Mouse (Mus musculus): ENCODE data around the gene Ncapd2. TPM values are rescaled to one million over a fixed set of nuclear protein-coding genes. Genes with fewer than 3 reads are reported as not detected.

Gene Ncapd2
- total and polyA plus RNA-seq, 3 experiments: 79.6 to 301 (median 147) TPM

- DNase-seq (ENCODE audit: extremely low read depth): no peak
- in situ Hi-C loops (cut with MboI; ENCODE audit: low pct_ligation_motif_present, low pct_unique_long_range_greater_than_20kb, low sequenced_read_pairs): no loop called here
- H3K9me3 ChIP-seq (replicated peaks; ENCODE audit: low read length): no peaks in the 10 kb centered on the region
- no peak overlapping the region for H3K4me3 ChIP-seq (replicated peaks in 1 of 3; ENCODE audit: low read depth in 2 of 3, low read length in 2 of 3, poor library complexity in 1 of 3)
- TF ChIP-seq ETS1 (conservative IDR thresholded peaks at IDR 0.05; ENCODE audit: low read depth, low read length) (no peak), ZC3H11A (IDR thresholded peaks at IDR 0.05; ENCODE audit: low read depth, low read length) (no peak), MXI1 (IDR thresholded peaks at IDR 0.05; ENCODE audit: low read depth, low read length) (no peak), NRF1 (IDR thresholded peaks at IDR 0.05; ENCODE audit: low read depth, low read length) (no peak), MAX (IDR thresholded peaks at IDR 0.05; ENCODE audit: low read length) (no peak), RCOR1 (conservative IDR thresholded peaks at IDR 0.05; ENCODE audit: low read depth, low read length) (no peak), USF1 (IDR thresholded peaks at IDR 0.05; ENCODE audit: low read depth, low read length) (no peak), PAX5 (IDR thresholded peaks at IDR 0.05; ENCODE audit: low read length) (no peak), EP300 (IDR thresholded peaks at IDR 0.05; ENCODE audit: low read length) (no peak), MAZ (IDR thresholded peaks at IDR 0.05; ENCODE audit: low read depth, low read length) (no peak), UBTF (IDR thresholded peaks at IDR 0.05; ENCODE audit: low read depth, low read length) (no peak)
- H3K27me3 ChIP-seq (replicated peaks): no peaks in the 10 kb centered on the region
- H3K27ac ChIP-seq (ENCODE audit: insufficient read depth, low read depth): no peak overlapping the region
- peaks cover 0 to 10% of the 10 kb centered on the region in 2 experiments; a peak in 1 of 4 replicates for H3K4me1 ChIP-seq (ENCODE audit: control insufficient read depth in 1 of 2, insufficient read depth in 2 of 2)
- dilution Hi-C loops (cut with MboI; ENCODE audit: extremely low pct_ligation_motif_present, extremely low pct_unique_long_range_greater_than_20kb, low sequenced_read_pairs): no loop called here
- H3K79me2 ChIP-seq (replicated peaks; ENCODE audit: control insufficient read depth, extremely low read depth, insufficient read depth, poor library complexity, severe bottlenecking): no peaks in the 10 kb centered on the region
- no peak overlapping the region for H3K9ac ChIP-seq (ENCODE audit: insufficient read depth, low read depth)
- no peak overlapping the region for H3K4me2 ChIP-seq (ENCODE audit: insufficient read depth, low read depth, poor library complexity, severe bottlenecking)
- H3K36me3 ChIP-seq (replicated peaks in 1 of 2; ENCODE audit: control insufficient read depth in 1 of 2, insufficient read depth in 1 of 2, low read length in 1 of 2): peaks cover 64 to 90% of the 10 kb centered on the region in 2 experiments
Observed at GRCm38 (mm10) chr6:125153018-125153389, 38.5 kb downstream of the Ncapd2 start.

- H3K79me2 ChIP-seq (replicated peaks; ENCODE audit: control insufficient read depth, extremely low read depth, insufficient read depth, poor library complexity, severe bottlenecking): peaks cover 2% of the 10 kb centered on the region
- H3K9ac ChIP-seq (ENCODE audit: insufficient read depth, low read depth): no peak overlapping the region
- H3K4me1 ChIP-seq (ENCODE audit: control insufficient read depth in 1 of 2, insufficient read depth in 2 of 2): peaks cover 1 to 14% of the 10 kb centered on the region in 2 experiments; a peak in 3 of 4 replicates
- no peaks in the 10 kb centered on the region for H3K9me3 ChIP-seq (replicated peaks; ENCODE audit: low read length)
- H3K27ac ChIP-seq (ENCODE audit: insufficient read depth, low read depth): no peak overlapping the region
- no peak for TF ChIP-seq KAT2A (IDR thresholded peaks at IDR 0.05; ENCODE audit: insufficient replicate concordance, low read length)
- no peak for TF ChIP-seq IRF4 (IDR thresholded peaks at IDR 0.05; ENCODE audit: low read depth, low read length)
- TF ChIP-seq TBP (conservative IDR thresholded peaks at IDR 0.05; ENCODE audit: low read depth, low read length): no peak
- no peak overlapping the region for H3K4me2 ChIP-seq (ENCODE audit: insufficient read depth, low read depth, poor library complexity, severe bottlenecking)
- dilution Hi-C loops (cut with MboI; ENCODE audit: extremely low pct_ligation_motif_present, extremely low pct_unique_long_range_greater_than_20kb, low sequenced_read_pairs) (no loop called here), in situ Hi-C loops (cut with MboI; ENCODE audit: low pct_ligation_motif_present, low pct_unique_long_range_greater_than_20kb, low sequenced_read_pairs) (no loop called here)
- no peaks in the 10 kb centered on the region for H3K27me3 ChIP-seq (replicated peaks)
- DNase-seq (ENCODE audit: extremely low read depth): no peak
- H3K4me3 ChIP-seq (replicated peaks in 1 of 3; ENCODE audit: low read depth in 2 of 3, low read length in 2 of 3, poor library complexity in 1 of 3): no peak overlapping the region
- peaks cover 60 to 89% of the 10 kb centered on the region in 2 experiments for H3K36me3 ChIP-seq (replicated peaks in 1 of 2; ENCODE audit: control insufficient read depth in 1 of 2, insufficient read depth in 1 of 2, low read length in 1 of 2)
Observed at GRCm38 (mm10) chr6:125152212-125153017, 39.1 kb downstream of the Ncapd2 start.

Measured in CH12.LX (cell line).